Mouse (Mus musculus): ENCODE measurements at regions not wholly inside any gene's neighbourhood (a gene's known extent, or its start where the extent isn't known, plus 50 kb on each side); places are given as distances from the start of the nearest gene placed in this dataset.

DNA sequence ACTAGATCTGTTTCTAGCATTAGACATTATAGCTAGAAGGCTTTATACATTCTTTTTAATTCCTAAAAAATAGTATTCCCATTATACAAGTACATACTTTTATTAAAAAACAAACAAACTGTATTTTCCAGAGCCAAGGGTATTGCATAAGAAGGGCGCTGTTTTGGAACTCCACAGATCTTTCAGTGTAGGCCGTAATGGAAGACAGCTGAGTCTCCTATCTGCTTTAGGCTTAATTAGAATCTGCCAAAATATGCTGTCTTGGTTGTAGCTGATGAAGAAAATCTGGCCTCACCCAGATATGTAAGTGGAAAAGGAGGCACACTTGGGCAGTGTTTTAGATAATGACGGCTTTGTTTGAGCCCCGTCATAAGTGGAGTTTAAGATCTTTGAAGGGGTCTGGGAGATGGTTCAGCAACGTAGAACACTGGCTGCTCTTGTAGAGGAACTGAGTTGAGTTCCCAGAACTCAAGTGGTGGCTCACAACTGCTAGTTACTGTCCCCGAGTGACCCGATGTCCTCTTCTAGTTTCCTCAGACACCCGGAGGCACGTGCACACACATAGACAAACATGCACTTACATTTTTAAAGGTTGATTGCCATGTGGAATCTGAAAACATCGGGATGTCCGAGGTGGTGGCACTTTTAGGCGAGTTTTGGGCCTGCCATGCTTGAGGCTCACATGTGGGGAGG is 118.6 kb upstream of the Spata13 start:
- TF ChIP-seq GATA1 (IDR thresholded peaks at IDR 0.05; ENCODE audit: low read length) = no peak
- no peak for TF ChIP-seq TAL1 (IDR thresholded peaks at IDR 0.05; ENCODE audit: low read length)

Data from erythroblast, embryonic 14.5 days (primary cell).